Mouse (Mus musculus): Measurements from ENCODE around the gene Gm10718. TPM values are rescaled to one million over a fixed set of nuclear protein-coding genes. Genes with fewer than 3 reads are reported as not detected.
"Not testable (repeated sequence)": the region's sequence is repeated elsewhere in the genome, so short reads cannot be mapped to it uniquely, and the experiment has no call there.

Gene Gm10718
- polyA plus RNA-seq, 1 experiment from 2014 or later = 1.3 TPM

- DNase-seq (ENCODE audit: low spot score) (peak; percentile 59), ATAC-seq (ENCODE audit: insufficient read depth, low FRiP score, low TSS enrichment) (0 out of 2 replicates have a peak, but pooled peaks have one; percentile 28)
- not testable (repeated sequence) for H3K4me1 ChIP-seq (ENCODE audit: control insufficient read depth, insufficient read depth, low read length); H3K36me3 ChIP-seq (ENCODE audit: control insufficient read depth, insufficient read depth, low read length); H3K4me2 ChIP-seq (ENCODE audit: low read depth); H3K9me3 ChIP-seq (ENCODE audit: control insufficient read depth, low read length); H3K27ac ChIP-seq (ENCODE audit: low read depth, low read length); H3K27me3 ChIP-seq (ENCODE audit: control insufficient read depth, insufficient read depth, low read length); H3K9ac ChIP-seq (ENCODE audit: low read length); H3K4me3 ChIP-seq (ENCODE audit: low read depth, low read length)
- WGBS = 77% methylated on average over 2 of the region's 10 CpGs
Measured at GRCm38 (mm10) chr9:3030677-3031318, 7.5 kb downstream of the Gm10718 start.

DNA sequence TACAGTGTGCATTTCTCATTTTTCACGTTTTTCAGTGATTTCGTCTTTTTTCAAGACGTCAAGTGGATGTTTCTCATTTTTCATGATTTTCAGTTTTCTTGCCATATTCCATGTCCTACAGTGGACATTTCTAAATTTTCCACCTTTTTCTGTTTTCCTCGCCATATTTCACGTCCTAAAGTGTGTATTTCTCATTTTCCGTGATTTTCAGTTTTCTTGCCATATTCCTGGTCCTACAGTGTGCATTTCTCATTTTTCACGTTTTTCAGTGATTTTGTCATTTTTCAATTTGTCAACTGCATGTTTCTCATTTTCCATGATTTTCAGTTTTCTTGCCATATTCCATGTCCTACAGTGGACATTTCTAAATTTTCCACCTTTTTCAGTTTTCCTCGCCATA is 11.0 kb downstream of the Gm10718 start, which contains the start of gene Gm17535:
Gene Gm17535, plus strand, starts transcription at position 301 of the 400 bp plus-strand sequence.
- not testable (repeated sequence) for DNase-seq (ENCODE audit: low spot score); H3K27me3 ChIP-seq (ENCODE audit: control insufficient read depth, insufficient read depth, low read length); H3K27ac ChIP-seq (ENCODE audit: low read depth, low read length); H3K9ac ChIP-seq (ENCODE audit: low read length); H3K9me3 ChIP-seq (ENCODE audit: control insufficient read depth, low read length); H3K4me1 ChIP-seq (ENCODE audit: control insufficient read depth, insufficient read depth, low read length); H3K4me3 ChIP-seq (ENCODE audit: low read depth, low read length); ATAC-seq (ENCODE audit: insufficient read depth, low FRiP score, low TSS enrichment); H3K4me2 ChIP-seq (ENCODE audit: low read depth); H3K36me3 ChIP-seq (ENCODE audit: control insufficient read depth, insufficient read depth, low read length)
- WGBS = no CpG with 5 or more reads among the region's 8 CpGs

DNA sequence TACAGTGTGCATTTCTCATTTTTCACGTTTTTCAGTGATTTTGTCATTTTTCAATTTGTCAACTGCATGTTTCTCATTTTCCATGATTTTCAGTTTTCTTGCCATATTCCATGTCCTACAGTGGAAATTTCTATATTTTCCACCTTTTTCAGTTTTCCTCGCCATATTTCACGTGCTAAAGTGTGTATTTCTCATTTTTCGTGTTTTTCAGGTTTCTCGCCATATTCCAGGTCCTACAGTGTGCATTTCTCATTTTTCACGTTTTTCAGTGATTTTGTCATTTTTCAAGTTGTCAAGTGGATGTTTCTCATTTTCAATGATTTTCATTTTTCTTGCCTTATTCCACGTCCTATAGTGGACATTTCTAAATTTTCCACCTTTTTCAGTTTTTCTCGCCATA is 13.2 kb downstream of the Gm10718 start, which contains the start of gene Gm10715:
Gene Gm10715, plus strand, starts transcription at position 301 of the 400 bp plus-strand sequence.
- H3K9ac ChIP-seq (ENCODE audit: low read length) = not testable (repeated sequence)

GRCm38 (mm10) chr9:3038161-3038560 is 14.8 kb downstream of the Gm10718 start:
- H3K4me2 ChIP-seq (ENCODE audit: low read depth); DNase-seq (ENCODE audit: low spot score); ATAC-seq (ENCODE audit: insufficient read depth, low FRiP score, low TSS enrichment); H3K9ac ChIP-seq (ENCODE audit: low read length); H3K4me1 ChIP-seq (ENCODE audit: control insufficient read depth, insufficient read depth, low read length); H3K27ac ChIP-seq (ENCODE audit: low read depth, low read length); H3K9me3 ChIP-seq (ENCODE audit: control insufficient read depth, low read length); H3K36me3 ChIP-seq (ENCODE audit: control insufficient read depth, insufficient read depth, low read length); H3K27me3 ChIP-seq (ENCODE audit: control insufficient read depth, insufficient read depth, low read length); H3K4me3 ChIP-seq (ENCODE audit: low read depth, low read length): not testable (repeated sequence)
- WGBS = 69% methylated on average over 4 of the region's 4 CpGs

More for the DNA sequence above, 13.2 kb downstream of the Gm10718 start, which contains the start of gene Gm10715:
- H3K4me2 ChIP-seq (ENCODE audit: low read depth); DNase-seq (ENCODE audit: low spot score); H3K4me1 ChIP-seq (ENCODE audit: control insufficient read depth, insufficient read depth, low read length); H3K27ac ChIP-seq (ENCODE audit: low read depth, low read length); H3K4me3 ChIP-seq (ENCODE audit: low read depth, low read length); ATAC-seq (ENCODE audit: insufficient read depth, low FRiP score, low TSS enrichment); H3K9me3 ChIP-seq (ENCODE audit: control insufficient read depth, low read length); H3K36me3 ChIP-seq (ENCODE audit: control insufficient read depth, insufficient read depth, low read length); H3K27me3 ChIP-seq (ENCODE audit: control insufficient read depth, insufficient read depth, low read length): not testable (repeated sequence)
- WGBS = 83% methylated on average over 6 of the region's 8 CpGs

Small RNA genes within 50 kb of the gene (microRNA-seq; reads per million reads assigned to microRNA genes)
- not detected for gene Mir101c

Other genes starting within 250 kb of the Gm10718 start
- gene Gm10722, start 22.6 kb upstream of the Gm10718 start, polyA plus RNA-seq (2014; fragmentation: Nextera tagmentation; extraction: Ambion mirVana) = not detected in 2 replicates
- gene Gm11168, start 20.2 kb upstream of the Gm10718 start, polyA plus RNA-seq (2014; fragmentation: Nextera tagmentation; extraction: Ambion mirVana) = not detected in 2 replicates
- not detected in 2 replicates for gene Gm10721, start 10.4 kb upstream of the Gm10718 start, polyA plus RNA-seq (2014; fragmentation: Nextera tagmentation; extraction: Ambion mirVana)
- not detected in 2 replicates for gene Gm10720, start 7.9 kb upstream of the Gm10718 start, polyA plus RNA-seq (2014; fragmentation: Nextera tagmentation; extraction: Ambion mirVana)
- gene Gm10719, start 6.1 kb upstream of the Gm10718 start, polyA plus RNA-seq (2014; fragmentation: Nextera tagmentation; extraction: Ambion mirVana) = not detected in 2 replicates
- 0.38 and 0.50 TPM in 2 replicates for gene Gm10717, start 1.9 kb downstream of the Gm10718 start, polyA plus RNA-seq (2014; fragmentation: Nextera tagmentation; extraction: Ambion mirVana)
- gene Gm17535, start 11.1 kb downstream of the Gm10718 start, polyA plus RNA-seq (2014; fragmentation: Nextera tagmentation; extraction: Ambion mirVana) = not detected in 2 replicates
- gene Gm10715, start 13.3 kb downstream of the Gm10718 start, polyA plus RNA-seq (2014; fragmentation: Nextera tagmentation; extraction: Ambion mirVana) = not detected in 2 replicates

All from neural tube, embryonic 11.5 days (tissue).